Mouse (Mus musculus) right cerebral cortex, postnatal 25 days (tissue): ENCODE measurements around the gene Ankdd1b.

Source experiments
- DNase-seq: peaks from one replicate; pipeline ENCODE4 v3.0.0; 2022

Gene Ankdd1b

DNA sequence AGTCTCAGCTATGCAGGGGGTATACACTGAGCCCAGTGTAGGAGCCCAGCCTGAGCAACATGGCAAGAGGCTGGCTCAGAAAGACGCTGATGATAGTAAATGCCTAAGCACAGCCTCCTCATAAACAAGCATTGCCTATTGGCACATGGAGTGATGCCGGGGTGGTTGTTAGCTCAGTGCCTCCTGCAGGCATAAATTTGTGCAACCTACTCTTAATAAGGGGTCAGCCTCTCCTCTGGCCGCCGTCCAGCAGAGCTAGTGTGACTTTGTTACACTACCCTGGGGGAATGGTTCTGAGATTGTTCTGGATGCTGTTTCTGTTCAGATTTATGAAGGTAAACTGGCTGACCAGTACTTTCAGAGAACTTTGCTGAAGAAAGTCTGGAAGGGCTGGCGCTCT is 69.7 kb downstream of the Ankdd1b start:
- no peak for DNase-seq

DNA sequence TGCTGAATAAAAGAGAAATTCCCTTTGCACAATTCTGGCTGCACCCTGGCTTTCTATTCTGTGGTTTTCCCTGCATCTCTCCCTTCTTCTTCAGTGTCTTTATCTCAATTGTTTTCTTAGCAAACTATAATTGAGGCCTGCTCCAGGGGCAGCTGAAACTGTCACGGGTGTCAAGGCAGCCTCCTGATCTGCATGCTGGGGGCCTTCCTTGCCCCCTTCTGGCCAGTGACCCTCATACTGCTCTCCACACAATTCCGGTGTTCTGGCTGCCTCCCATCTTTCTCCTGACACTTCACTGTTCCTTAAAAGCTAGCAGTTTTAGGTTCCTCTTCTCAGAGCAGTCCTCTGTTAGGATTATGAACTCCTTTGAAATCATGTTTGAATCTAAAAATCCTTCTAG is 81.7 kb downstream of the Ankdd1b start:
- DNase-seq, result no peak

DNA sequence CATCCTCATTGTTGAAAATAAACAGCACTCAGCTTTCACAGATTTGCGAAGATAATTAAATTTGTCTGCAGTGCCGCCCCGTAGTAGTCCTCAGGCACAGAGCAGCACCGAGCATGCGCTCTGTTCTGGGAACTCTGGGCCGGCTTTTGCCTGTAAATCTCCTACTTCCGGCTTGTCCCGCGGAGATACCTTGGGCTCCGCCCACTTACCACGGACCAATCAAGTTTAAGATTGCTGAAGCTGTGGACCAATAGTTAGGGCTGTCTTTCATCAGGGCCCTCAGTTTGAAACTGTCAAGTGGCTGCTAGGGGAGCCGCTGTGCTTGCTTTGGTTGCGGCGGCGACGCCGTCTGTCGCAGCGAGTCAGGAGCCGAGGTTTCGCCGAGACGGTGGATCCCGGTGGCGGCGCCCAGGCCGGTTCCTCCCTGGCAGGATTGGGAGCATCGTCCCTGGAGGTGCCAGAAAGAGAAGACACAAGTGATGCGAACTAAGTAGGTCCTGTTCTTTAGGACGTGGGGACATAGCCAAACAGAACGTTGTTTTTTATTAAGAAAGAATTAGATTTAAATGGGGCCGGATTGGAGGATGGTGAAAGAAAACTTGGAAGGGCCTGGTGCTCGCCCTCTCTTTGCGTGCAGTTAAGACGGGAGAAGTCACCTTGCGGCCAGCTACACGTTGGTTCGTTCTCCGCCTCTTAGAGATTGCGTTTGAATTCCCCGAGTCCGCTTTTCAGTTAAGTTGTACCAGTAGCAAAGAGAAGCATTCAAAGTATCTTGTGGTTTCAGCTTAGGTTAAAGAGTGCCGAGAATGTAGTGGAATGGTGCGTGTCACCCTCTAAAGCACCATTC is 82.7 kb downstream of the Ankdd1b start, which contains the start of gene Poc5:
Gene Poc5 (plus strand): TSS at position 253 of the 847 bp plus-strand sequence.
- DNase-seq, result peak; percentile 99

DNA sequence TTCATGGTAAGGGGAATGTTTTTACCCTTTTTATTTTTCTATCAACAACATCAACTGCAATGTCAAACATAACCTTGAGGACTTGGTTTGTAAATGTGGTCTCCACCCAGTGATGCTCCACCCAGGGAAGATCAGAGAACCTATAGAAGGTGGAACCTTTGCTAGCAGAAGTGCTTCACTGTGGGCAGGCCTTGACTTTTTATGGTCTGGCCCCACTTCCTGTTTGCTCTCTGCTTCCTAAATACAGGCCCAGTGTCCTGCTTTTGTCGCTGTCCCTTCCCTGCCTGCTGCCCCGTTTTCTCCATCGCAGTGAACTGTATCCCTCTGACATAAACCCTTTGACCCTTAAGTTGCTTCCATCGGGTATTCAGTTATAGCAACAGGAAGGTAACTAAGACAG is 93.1 kb downstream of the Ankdd1b start:
- DNase-seq, result no peak

DNA sequence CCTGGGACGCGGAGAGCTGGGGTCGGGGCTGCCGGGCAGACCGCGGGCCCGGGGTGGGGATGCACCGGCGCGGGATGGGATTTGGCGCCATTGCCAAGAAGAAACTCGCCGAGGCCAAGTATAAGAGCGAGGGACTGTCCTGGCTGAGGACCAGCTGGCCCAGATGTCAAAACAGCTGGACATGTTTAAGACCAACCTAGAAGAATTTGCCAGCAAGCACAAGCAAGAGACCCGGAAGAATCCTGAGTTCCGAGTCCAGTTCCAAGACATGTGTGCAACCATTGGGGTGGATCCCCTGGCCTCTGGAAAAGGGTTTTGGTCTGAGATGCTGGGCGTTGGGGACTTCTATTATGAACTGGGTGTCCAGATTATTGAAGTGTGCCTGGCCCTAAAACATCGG is 94.1 kb downstream of the Ankdd1b start:
- DNase-seq, result no peak

DNA sequence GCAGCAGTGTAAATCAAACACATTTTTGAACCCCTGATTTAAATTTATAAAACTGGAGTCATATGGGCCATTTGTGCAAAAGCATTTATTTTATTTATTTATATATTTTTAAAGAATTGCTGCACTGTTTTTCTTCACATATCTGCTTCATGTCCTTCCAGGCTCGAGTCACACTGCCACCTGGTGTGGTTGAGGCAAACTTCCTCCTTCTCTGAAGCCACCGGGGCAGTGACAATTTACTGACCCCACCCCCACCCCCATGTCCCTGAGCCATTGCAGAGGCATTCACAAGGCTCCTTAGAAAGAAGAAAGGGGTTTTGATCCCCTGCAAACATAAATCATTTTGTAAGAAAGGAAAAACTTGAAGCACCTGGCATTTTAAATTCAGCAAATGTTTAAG is 95.5 kb downstream of the Ankdd1b start:
- no peak for DNase-seq
